Mouse (Mus musculus): ENCODE data around the gene Natd1.

GRCm38 (mm10) chr11:60863196-60863595 is 51.4 kb downstream of the Natd1 start:
- TF ChIP-seq POLR2A (IDR thresholded peaks at IDR 0.05; ENCODE audit: low read depth, low read length), result no peak
- no peak for TF ChIP-seq CTCF (IDR thresholded peaks at IDR 0.05; ENCODE audit: extremely low read depth, insufficient read length, insufficient replicate concordance, low read depth, low read length)

Measured in small intestine, adult 2 months (tissue).